Mouse (Mus musculus) liver, postnatal 0 days (tissue): ENCODE data around the gene Rpgrip1l. TPM values are rescaled to one million over a fixed set of nuclear protein-coding genes. Genes with fewer than 3 reads are reported as not detected.

ENCODE experiments used
- ATAC-seq: fragments of 200-750 bp; cut with Nextera tagmentation; 2 replicates; pipeline ENCODE4 v1.8.0; 2017; ENCODE audit warnings: mild to moderate bottlenecking, moderate library complexity
- DNase-seq: peaks from one replicate; pipeline ENCODE4 v3.0.0-alpha.2; 2016
- H3K27ac ChIP-seq: fragments of 300-500 bp; sonication (generic); 2 replicates; pipeline ENCODE4 v1.5.1; 2014; ENCODE audit warnings: antibody characterized with exemption, moderate library complexity, mild to moderate bottlenecking, low read depth
- H3K27me3 ChIP-seq: fragments of 300-500 bp; sonication (generic); 2 replicates; pipeline ENCODE4 v1.6.1; 2014; ENCODE audit warnings: low read length, control low read depth, mixed read lengths; ENCODE audit not compliant: insufficient read depth
- H3K36me3 ChIP-seq: fragments of 300-500 bp; sonication (generic); replicated peaks from 2 replicates; pipeline ENCODE4 v1.6.1; 2014; ENCODE audit warnings: mild to moderate bottlenecking, control low read depth, low read length, moderate library complexity, mixed read lengths; ENCODE audit not compliant: insufficient read depth
- H3K4me1 ChIP-seq: fragments of 300-500 bp; sonication (generic); 2 replicates; pipeline ENCODE4 v1.6.1; 2014; ENCODE audit warnings: antibody characterized with exemption, mild to moderate bottlenecking, control low read depth; ENCODE audit not compliant: insufficient read depth
- H3K4me2 ChIP-seq: fragments of 300-500 bp; sonication (generic); 2 replicates; pipeline ENCODE4 v1.6.1; 2014; ENCODE audit warnings: low read depth, mild to moderate bottlenecking, low read length, moderate library complexity, mixed read lengths
- H3K4me3 ChIP-seq: fragments of 300-500 bp; sonication (generic); 2 replicates; pipeline ENCODE4 v1.5.1; 2014; ENCODE audit warnings: low read depth, low read length
- H3K9ac ChIP-seq: fragments of 300-500 bp; sonication (generic); replicated peaks from 2 replicates; pipeline ENCODE4 v1.6.1; 2014; ENCODE audit warnings: mild to moderate bottlenecking, moderate library complexity
- H3K9me3 ChIP-seq: fragments of 300-500 bp; sonication (generic); 2 replicates; pipeline ENCODE4 v1.6.1; 2016; ENCODE audit warnings: mild to moderate bottlenecking, control low read depth, low read length, mixed read lengths
- CTCF ChIP-seq: sonication (generic); IDR thresholded peaks from 2 replicates; pipeline ENCODE4 v1.5.1; 2016; ENCODE audit warnings: antibody characterized with exemption, low read depth
- EP300 ChIP-seq: IDR thresholded peaks from 2 replicates; pipeline ENCODE4 v1.6.1; 2016; ENCODE audit warnings: antibody characterized with exemption, low read depth, mild to moderate bottlenecking
- WGBS: fragments of 180-500 bp; shearing (Covaris S2); extraction: QIAGEN DNeasy Blood & Tissue Kit; methylation state at CpG from one replicate; pipeline ENCODE4 v1.1.7; 2014; ENCODE audit not compliant: insufficient replicate concordance; 5-methylcytosine and 5-hydroxymethylcytosine counted together
- polyA plus RNA-seq: library from polyadenylated mRNA; unstranded; fragments of >200 nt; fragmentation: Nextera tagmentation; extraction: Ambion mirVana; gene quantifications from 2 replicates; pipeline ENCODE4 v1.2.1, GENCODE M21; 2015

Gene Rpgrip1l
- polyA plus RNA-seq, 1 experiment from 2014 or later = 1.2 TPM

GRCm38 (mm10) chr8:91317567-91318227 lies 4.6 kb upstream of the Rpgrip1l start:
- Histone ChIP-seq H3K27ac (no peak overlapping the region), H3K36me3 (no peaks in the 10 kb centered on the region), H3K9ac (no peak overlapping the region), H3K9me3 (no peaks in the 10 kb centered on the region), H3K4me3 (no peak overlapping the region), H3K4me1 (peaks cover 12% of the 10 kb centered on the region), H3K27me3 (no peaks in the 10 kb centered on the region), H3K4me2 (no peak overlapping the region)
- TF ChIP-seq CTCF = no peak
- no peak for ATAC-seq
- 81% methylated on average over 5 of the region's 5 CpGs for WGBS
- no peak for DNase-seq

GRCm38 (mm10) chr8:91312342-91312741 lies 720 bp downstream of the Rpgrip1l start:
- Histone ChIP-seq H3K9me3 (no peaks in the 10 kb centered on the region), H3K27me3 (no peaks in the 10 kb centered on the region), H3K27ac (peak overlapping the region; percentile 14; the same call in 1 of the 2 replicates), H3K9ac (peak overlapping the region; percentile 45), H3K4me1 (peaks cover 14% of the 10 kb centered on the region), H3K4me2 (peak overlapping the region; percentile 89), H3K36me3 (no peaks in the 10 kb centered on the region), H3K4me3 (peak overlapping the region; percentile 80)
- ATAC-seq (no peak), DNase-seq (no peak)
- WGBS = 44% methylated on average over 2 of the region's 2 CpGs
- TF ChIP-seq EP300 (no peak), CTCF (no peak)

- 84% methylated on average over 17 of the region's 17 CpGs for WGBS
- H3K4me3 ChIP-seq = no peak overlapping the region
- peak; percentile 22; the same call in 1 of the 2 replicates for TF ChIP-seq CTCF
- TF ChIP-seq EP300 = no peak
- H3K27me3 ChIP-seq = no peaks in the 10 kb centered on the region
- no peak overlapping the region for H3K9ac ChIP-seq
- DNase-seq (no peak), ATAC-seq (no peak)
- peaks cover 4% of the 10 kb centered on the region; the same call in 1 of the 2 replicates for H3K36me3 ChIP-seq
- H3K27ac ChIP-seq = no peak overlapping the region
- no peak overlapping the region for H3K4me2 ChIP-seq
- H3K9me3 ChIP-seq = no peaks in the 10 kb centered on the region
- H3K4me1 ChIP-seq = no peaks in the 10 kb centered on the region
Measured at GRCm38 (mm10) chr8:91304481-91305386, 8.3 kb downstream of the Rpgrip1l start.

DNA sequence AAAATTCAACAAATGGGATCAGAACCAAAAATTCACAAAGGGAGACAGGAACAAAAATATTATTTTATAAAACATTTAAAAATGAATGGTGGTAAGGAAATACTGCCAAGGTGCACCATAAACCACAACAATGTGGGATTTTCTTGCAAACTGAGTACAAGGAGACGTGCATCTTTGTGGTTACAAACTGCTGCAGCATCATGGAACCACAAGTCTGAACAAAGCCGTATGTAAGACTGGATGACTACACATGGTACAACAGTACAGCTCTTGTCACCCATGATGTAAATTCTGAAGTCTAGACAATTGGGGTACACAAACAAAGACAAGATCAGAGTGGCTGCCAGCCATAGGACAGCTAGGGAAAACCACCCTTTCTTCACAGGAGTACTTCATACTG lies 14.4 kb downstream of the Rpgrip1l start:
- no peak overlapping the region for H3K27ac ChIP-seq
- ATAC-seq (no peak), DNase-seq (no peak)
- H3K9me3 ChIP-seq = no peaks in the 10 kb centered on the region
- no peak overlapping the region for H3K4me3 ChIP-seq
- H3K27me3 ChIP-seq = no peaks in the 10 kb centered on the region
- 79% methylated on average over 2 of the region's 2 CpGs for WGBS
- TF ChIP-seq EP300 (no peak), CTCF (no peak)
- no peak overlapping the region for H3K9ac ChIP-seq
- H3K4me2 ChIP-seq = no peak overlapping the region
- H3K4me1 ChIP-seq = no peaks in the 10 kb centered on the region
- H3K36me3 ChIP-seq = no peaks in the 10 kb centered on the region; the same call in 1 of the 2 replicates

- Histone ChIP-seq H3K36me3 (no peaks in the 10 kb centered on the region; the same call in 1 of the 2 replicates), H3K4me1 (no peaks in the 10 kb centered on the region), H3K4me3 (no peak overlapping the region), H3K27ac (no peak overlapping the region), H3K4me2 (no peak overlapping the region), H3K9ac (no peak overlapping the region), H3K9me3 (no peaks in the 10 kb centered on the region), H3K27me3 (no peaks in the 10 kb centered on the region)
- TF ChIP-seq EP300 (no peak), CTCF (no peak)
- no peak for DNase-seq
- no peak for ATAC-seq
- 88% methylated on average over 5 of the region's 5 CpGs for whole genome bisulfite sequencing
Measured at GRCm38 (mm10) chr8:91295786-91296185, 17.3 kb downstream of the Rpgrip1l start.

- ATAC-seq = no peak
- Histone ChIP-seq H3K4me1 (no peaks in the 10 kb centered on the region), H3K4me3 (no peak overlapping the region), H3K27me3 (no peaks in the 10 kb centered on the region), H3K9me3 (no peaks in the 10 kb centered on the region), H3K36me3 (no peaks in the 10 kb centered on the region), H3K27ac (no peak overlapping the region), H3K4me2 (no peak overlapping the region), H3K9ac (no peak overlapping the region)
- DNase-seq = no peak
- TF ChIP-seq CTCF (no peak), EP300 (no peak)
- 84% methylated on average over 4 of the region's 4 CpGs for WGBS
Measured at GRCm38 (mm10) chr8:91290576-91290975, 22.5 kb downstream of the Rpgrip1l start.
